In genomic region chr2:103983146-103983545, GRCm38 (mm10) we compare ENCODE assay signal across 29 mouse cellular contexts. TPM values are rescaled to one million over a fixed set of nuclear protein-coding genes. Genes with fewer than 3 reads are reported as not detected.
"Had no signal": no experiment of that assay in that cellular context is flagged by ENCODE, and none has a peak within 500 bp of the region (broad histone marks: within the 10 kb centered on the region; RNA-seq: fewer than 3 reads in every experiment).

No protein-coding gene starts in this region.

- DNase-seq: cerebellum, adult 8-10 months; cerebellum, adult 9-10 months; cerebellum, adult 9-11 months; cerebellum, postnatal 25 days; cerebellum, postnatal 36 days; embryo, embryonic 11 days; forebrain, postnatal 0 days; gastrocnemius, adult 2 months; gastrocnemius, postnatal 10 days; gastrocnemius, postnatal 14 days; gastrocnemius, postnatal 25 days; gastrocnemius, postnatal 36 days; heart, adult 18-20 months; heart, adult 2 months had no signal

- H3K27ac ChIP-seq: embryonic facial prominence, embryonic 10.5 days; embryonic facial prominence, embryonic 12.5 days; embryonic facial prominence, embryonic 13.5 days; embryonic facial prominence, embryonic 15.5 days; forebrain, embryonic 10.5 days; forebrain, embryonic 12.5 days; forebrain, embryonic 13.5 days; forebrain, embryonic 15.5 days; gastrocnemius, adult 2 months; heart, adult 2 months had no signal

- H3K4me2 ChIP-seq: embryonic facial prominence, embryonic 12.5 days; embryonic facial prominence, embryonic 13.5 days; embryonic facial prominence, embryonic 15.5 days; forebrain, embryonic 12.5 days; forebrain, embryonic 13.5 days; forebrain, embryonic 15.5 days had no signal

- H3K4me3 ChIP-seq: embryonic facial prominence, embryonic 10.5 days; embryonic facial prominence, embryonic 12.5 days; embryonic facial prominence, embryonic 13.5 days; embryonic facial prominence, embryonic 15.5 days; erythroblast, embryonic 14.5 days; forebrain, embryonic 10.5 days; forebrain, embryonic 12.5 days; forebrain, embryonic 13.5 days; forebrain, embryonic 15.5 days; gastrocnemius, adult 2 months; heart, adult 2 months had no signal

- ATAC-seq: forebrain, embryonic 13.5 days; forebrain, postnatal 0 days had no signal

- H3K9ac ChIP-seq: embryonic facial prominence, embryonic 12.5 days; embryonic facial prominence, embryonic 13.5 days; embryonic facial prominence, embryonic 15.5 days; forebrain, embryonic 12.5 days; forebrain, embryonic 13.5 days; forebrain, embryonic 15.5 days; forebrain, postnatal 0 days had no signal

- H3K36me3 ChIP-seq: embryonic facial prominence, embryonic 10.5 days; embryonic facial prominence, embryonic 12.5 days; embryonic facial prominence, embryonic 13.5 days; embryonic facial prominence, embryonic 15.5 days; forebrain, embryonic 12.5 days; forebrain, embryonic 15.5 days had no signal

- H3K9me3 ChIP-seq: embryonic facial prominence, embryonic 10.5 days; embryonic facial prominence, embryonic 12.5 days; embryonic facial prominence, embryonic 13.5 days; embryonic facial prominence, embryonic 15.5 days; forebrain, embryonic 10.5 days; forebrain, embryonic 12.5 days; forebrain, embryonic 13.5 days; forebrain, embryonic 15.5 days had no signal

- H3K27me3 ChIP-seq: forebrain, embryonic 12.5 days; forebrain, embryonic 13.5 days; forebrain, embryonic 15.5 days had no signal

- H3K4me1 ChIP-seq: embryonic facial prominence, embryonic 12.5 days; embryonic facial prominence, embryonic 13.5 days; embryonic facial prominence, embryonic 15.5 days; forebrain, embryonic 15.5 days had no signal

RNA-seq across cellular contexts. Expression of gene 4931422A03Rik, which starts 45.0 kb away (rescaled TPM):
- total RNA-seq: forebrain, postnatal 0 days; gastrocnemius, adult 18-20 months; gastrocnemius, adult 2 months; gastrocnemius, adult 8-10 months; gastrocnemius, postnatal 10 days; gastrocnemius, postnatal 14 days; gastrocnemius, postnatal 25 days; gastrocnemius, postnatal 36 days; gastrocnemius, postnatal 4 days; heart, adult 18-20 months; heart, adult 2 months; heart, adult 8-10 months had no signal
- polyA plus RNA-seq: cortical plate, adult 2 months; erythroblast, embryonic 14.5 days; frontal cortex, adult 2 months; heart, adult 2 months had no signal
